Mouse (Mus musculus): ENCODE results near the gene Pglyrp2. TPM values are rescaled to one million over a fixed set of nuclear protein-coding genes. Genes with fewer than 3 reads are reported as not detected.

Pglyrp2 gene
- polyA plus RNA-seq, 1 experiment from 2014 or later = not detected

DNA sequence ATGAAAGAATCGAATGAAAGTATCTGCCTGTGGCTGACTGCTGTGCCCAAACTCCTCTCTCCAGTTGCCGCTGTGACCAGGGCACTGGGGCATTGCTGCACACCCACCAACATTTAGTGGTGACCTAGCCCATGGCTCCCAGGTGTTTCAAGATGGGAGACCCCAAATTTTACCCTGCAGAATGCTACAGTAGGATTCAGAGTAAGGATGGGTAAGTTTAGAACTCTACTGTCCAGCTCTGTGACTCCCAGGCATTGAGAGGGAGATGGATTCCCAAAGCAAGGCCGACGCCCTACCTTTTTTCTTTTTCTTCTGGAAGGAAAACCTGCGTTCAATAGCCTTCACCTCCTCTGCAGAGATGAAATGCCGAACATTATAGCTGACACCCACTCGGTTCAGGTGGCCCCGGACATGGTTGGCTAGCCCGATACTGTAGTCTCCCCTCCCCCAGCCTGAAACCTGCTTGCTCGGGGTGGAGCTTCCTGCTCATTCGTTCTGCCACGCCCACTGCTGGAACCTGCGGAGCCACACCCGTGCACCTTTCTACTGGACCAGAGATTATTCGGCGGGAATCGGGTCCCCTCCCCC, 54.9 kb downstream of the Pglyrp2 start:
- Histone ChIP-seq H3K9me3 (replicated peaks) (no peaks in the 10 kb centered on the region), H3K4me3 (replicated peaks) (peak overlapping the region; percentile 40), H3K27ac (peak overlapping the region; percentile 75), H3K4me1 (peaks cover 24% of the 10 kb centered on the region), H3K36me3 (no peaks in the 10 kb centered on the region), H3K4me2 (peak overlapping the region; percentile 57), H3K9ac (peak overlapping the region; percentile 29; the same call in 1 of the 2 replicates), H3K27me3 (no peaks in the 10 kb centered on the region)
- WGBS = 10% methylated on average over 11 of the region's 17 CpGs
- ATAC-seq (replicated peaks; ENCODE audit: low FRiP score) = peak; percentile 61

GRCm38 (mm10) chr17:32367706-32368105, 56.3 kb downstream of the Pglyrp2 start:
- ATAC-seq (replicated peaks; ENCODE audit: low FRiP score) = no peak
- H3K36me3 ChIP-seq = peaks cover 1% of the 10 kb centered on the region; the same call in 1 of the 2 replicates

DNA sequence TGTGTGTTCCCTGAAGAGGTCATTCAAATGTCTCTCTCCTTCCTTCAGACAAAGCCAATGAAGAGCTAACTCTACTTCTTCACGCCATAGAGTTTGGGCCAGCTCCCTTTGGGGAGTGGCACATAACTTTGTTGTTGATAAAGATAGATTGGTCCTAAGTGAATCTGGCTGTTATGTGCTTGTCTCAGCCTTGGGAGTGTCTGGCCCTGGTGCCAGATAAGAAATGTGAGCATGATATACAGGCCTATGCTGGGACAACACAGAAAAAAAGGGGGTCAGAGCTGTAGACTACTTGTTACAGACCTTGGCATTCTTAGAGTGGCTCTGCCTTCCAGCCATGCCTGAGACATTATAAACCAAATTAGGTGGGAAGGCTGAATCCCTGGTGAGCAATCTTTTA, 58.7 kb downstream of the Pglyrp2 start:
- Histone ChIP-seq H3K36me3 (peaks cover 26% of the 10 kb centered on the region), H3K4me1 (peaks cover 36% of the 10 kb centered on the region), H3K4me2 (peak overlapping the region; percentile 59), H3K27me3 (no peaks in the 10 kb centered on the region), H3K27ac (no peak overlapping the region), H3K9me3 (replicated peaks) (no peaks in the 10 kb centered on the region), H3K9ac (no peak overlapping the region), H3K4me3 (replicated peaks) (no peak overlapping the region)
- ATAC-seq (replicated peaks; ENCODE audit: low FRiP score) = no peak
- 58% methylated on average over 1 of the region's 1 CpGs for WGBS

More at GRCm38 (mm10) chr17:32367706-32368105, 56.3 kb downstream of the Pglyrp2 start:
- H3K4me1 ChIP-seq = peaks cover 33% of the 10 kb centered on the region
- no peaks in the 10 kb centered on the region for H3K9me3 ChIP-seq (replicated peaks)
- no peaks in the 10 kb centered on the region for H3K27me3 ChIP-seq
- H3K27ac ChIP-seq = no peak overlapping the region
- H3K4me3 ChIP-seq (replicated peaks) = no peak overlapping the region
- H3K4me2 ChIP-seq = no peak overlapping the region
- H3K9ac ChIP-seq = no peak overlapping the region
- WGBS = 89% methylated on average over 11 of the region's 11 CpGs

DNA sequence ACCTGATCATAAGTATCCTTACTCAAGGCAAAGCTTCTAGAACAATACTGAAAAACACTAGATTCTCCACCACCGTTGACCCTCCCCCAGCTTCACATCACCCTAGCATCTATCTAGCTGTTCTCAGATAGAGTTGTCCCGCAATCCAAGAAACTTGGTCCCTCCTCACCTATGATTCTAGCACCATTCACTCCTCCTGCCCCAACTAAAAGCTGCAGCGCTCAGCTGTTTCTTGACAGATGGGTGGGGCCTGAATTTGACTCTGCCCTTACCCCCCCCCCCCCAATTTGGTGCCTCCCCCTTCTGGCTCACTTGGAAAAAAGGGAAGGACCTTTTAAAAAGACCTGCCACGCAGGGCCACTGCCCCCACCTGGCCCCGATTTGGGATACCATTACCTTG, 59.1 kb downstream of the Pglyrp2 start:
- Histone ChIP-seq H3K9ac (peak overlapping the region; percentile 37; the same call in 1 of the 2 replicates), H3K27ac (peak overlapping the region; percentile 83)
- 56% methylated on average over 5 of the region's 5 CpGs for WGBS

DNA sequence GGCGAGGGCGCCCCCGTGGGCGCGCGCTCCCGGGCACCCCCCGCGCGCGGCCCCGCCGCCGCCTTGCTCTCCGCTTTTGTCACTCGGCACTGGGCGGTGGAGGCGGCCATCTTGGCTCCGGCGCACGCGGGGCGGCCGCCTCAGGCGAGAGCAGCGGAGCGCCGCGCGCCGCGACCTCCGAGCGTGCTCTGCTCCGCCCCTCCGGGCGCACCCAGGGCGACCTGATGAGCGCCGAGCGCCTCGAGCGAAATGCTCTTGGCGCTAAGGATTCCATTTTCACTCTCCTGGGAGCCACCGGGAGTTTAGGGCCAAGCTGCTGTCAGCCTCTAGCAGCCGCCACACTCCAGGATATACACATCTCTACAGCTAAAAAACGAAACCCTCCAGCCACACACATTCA, 59.6 kb downstream of the Pglyrp2 start:
- H3K9ac ChIP-seq = peak overlapping the region; percentile 96
- peak overlapping the region; percentile 83 for H3K27ac ChIP-seq
- H3K4me3 ChIP-seq (replicated peaks) = peak overlapping the region; percentile 92
- H3K9me3 ChIP-seq (replicated peaks) = no peaks in the 10 kb centered on the region
- H3K4me2 ChIP-seq = peak overlapping the region; percentile 80
- H3K36me3 ChIP-seq = peaks cover 35% of the 10 kb centered on the region
- ATAC-seq (replicated peaks; ENCODE audit: low FRiP score) = peak; percentile 91
- peaks cover 36% of the 10 kb centered on the region for H3K4me1 ChIP-seq
- no peaks in the 10 kb centered on the region for H3K27me3 ChIP-seq
- under 1% methylated on average over 44 of the region's 47 CpGs for WGBS

More for the DNA sequence above, 59.1 kb downstream of the Pglyrp2 start:
- Histone ChIP-seq H3K9me3 (replicated peaks) (no peaks in the 10 kb centered on the region), H3K36me3 (peaks cover 30% of the 10 kb centered on the region), H3K4me1 (peaks cover 36% of the 10 kb centered on the region), H3K4me2 (peak overlapping the region; percentile 59), H3K4me3 (replicated peaks) (peak overlapping the region; percentile 92), H3K27me3 (no peaks in the 10 kb centered on the region)
- ATAC-seq (replicated peaks; ENCODE audit: low FRiP score) = 0 out of 2 replicates have a peak, but pooled peaks have one; percentile 12

DNA sequence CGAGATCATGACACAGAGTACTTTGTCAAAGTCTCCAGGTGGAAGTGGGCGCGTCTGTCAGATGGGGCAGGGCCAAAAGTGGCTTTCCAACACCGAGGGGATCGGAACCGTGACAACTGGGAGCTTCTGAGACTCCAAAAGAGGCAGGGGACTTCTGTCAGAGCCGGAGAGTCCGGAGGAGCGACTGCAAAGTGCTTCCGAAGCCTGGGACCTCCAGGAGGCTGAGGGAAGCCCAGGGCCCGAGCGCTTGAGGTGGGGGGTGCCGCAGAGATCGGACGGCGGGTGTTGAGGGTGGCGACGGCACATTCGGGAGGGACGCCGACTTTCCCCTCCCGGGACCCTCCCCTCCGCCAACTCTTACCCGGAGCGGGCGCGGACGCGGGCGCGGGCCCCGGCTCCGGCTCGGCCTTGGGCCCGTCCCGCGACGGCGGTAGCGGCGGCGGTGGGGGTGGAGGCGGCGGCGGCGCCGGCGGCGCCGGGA, 60.1 kb downstream of the Pglyrp2 start:
- peak overlapping the region; percentile 96 for H3K9ac ChIP-seq
- WGBS = 1% methylated on average over 18 of the region's 50 CpGs

GRCm38 (mm10) chr17:32362686-32363085, 61.3 kb downstream of the Pglyrp2 start:
- ATAC-seq (replicated peaks; ENCODE audit: low FRiP score) = no peak
- peak overlapping the region; percentile 92 for H3K4me3 ChIP-seq (replicated peaks)
- no peak overlapping the region for H3K27ac ChIP-seq
- H3K9me3 ChIP-seq (replicated peaks) = no peaks in the 10 kb centered on the region
- peak overlapping the region; percentile 80 for H3K4me2 ChIP-seq
- H3K9ac ChIP-seq = peak overlapping the region; percentile 96; the same call in 1 of the 2 replicates
- H3K4me1 ChIP-seq = peaks cover 23% of the 10 kb centered on the region
- 82% methylated on average over 4 of the region's 4 CpGs for WGBS
- no peaks in the 10 kb centered on the region for H3K27me3 ChIP-seq
- peaks cover 52% of the 10 kb centered on the region for H3K36me3 ChIP-seq

More for the DNA sequence above, 60.1 kb downstream of the Pglyrp2 start:
- peak overlapping the region; percentile 92 for H3K4me3 ChIP-seq (replicated peaks)
- no peaks in the 10 kb centered on the region for H3K27me3 ChIP-seq
- peak overlapping the region; percentile 80 for H3K4me2 ChIP-seq
- no peaks in the 10 kb centered on the region for H3K9me3 ChIP-seq (replicated peaks)
- H3K27ac ChIP-seq = peak overlapping the region; percentile 76
- peaks cover 32% of the 10 kb centered on the region for H3K4me1 ChIP-seq
- peak; percentile 42 for ATAC-seq (replicated peaks; ENCODE audit: low FRiP score)
- peaks cover 40% of the 10 kb centered on the region for H3K36me3 ChIP-seq

Small RNAs within 50 kb of the gene (microRNA-seq; reads per million reads assigned to microRNA genes)
- not detected for gene Gm22201

Other genes starting within 250 kb of the Pglyrp2 start
- gene Ephx3, start 234.6 kb downstream of the Pglyrp2 start, polyA plus RNA-seq (2015; fragmentation: Nextera tagmentation; extraction: Ambion mirVana) = 0.10 and 0.19 TPM in 2 replicates
- 100 and 101 TPM in 2 replicates for gene Brd4, start 139.4 kb downstream of the Pglyrp2 start, polyA plus RNA-seq (2015; fragmentation: Nextera tagmentation; extraction: Ambion mirVana)
- gene Akap8, start 102.9 kb downstream of the Pglyrp2 start, polyA plus RNA-seq (2015; fragmentation: Nextera tagmentation; extraction: Ambion mirVana) = 117 and 119 TPM in 2 replicates
- 109 and 128 TPM in 2 replicates for gene Akap8l, start 73.6 kb downstream of the Pglyrp2 start, polyA plus RNA-seq (2015; fragmentation: Nextera tagmentation; extraction: Ambion mirVana)
- 25.6 and 26.5 TPM in 2 replicates for gene Wiz, start 34.7 kb downstream of the Pglyrp2 start, polyA plus RNA-seq (2015; fragmentation: Nextera tagmentation; extraction: Ambion mirVana)
- 0.33 and 0.95 TPM in 2 replicates for gene Rasal3, start 20.6 kb downstream of the Pglyrp2 start, polyA plus RNA-seq (2015; fragmentation: Nextera tagmentation; extraction: Ambion mirVana)
- 0.55 and 0.66 TPM in 2 replicates for gene Cyp4f39, start 28.6 kb upstream of the Pglyrp2 start, polyA plus RNA-seq (2015; fragmentation: Nextera tagmentation; extraction: Ambion mirVana)
- gene Cyp4f17, start 81.9 kb upstream of the Pglyrp2 start, polyA plus RNA-seq (2015; fragmentation: Nextera tagmentation; extraction: Ambion mirVana) = 8.4 and 9.3 TPM in 2 replicates
- gene Cyp4f16, start 112.4 kb upstream of the Pglyrp2 start, polyA plus RNA-seq (2015; fragmentation: Nextera tagmentation; extraction: Ambion mirVana) = 20.9 and 21.7 TPM in 2 replicates
- not detected in 2 replicates for gene Cyp4f37, start 197.1 kb upstream of the Pglyrp2 start, polyA plus RNA-seq (2015; fragmentation: Nextera tagmentation; extraction: Ambion mirVana)
- gene Cyp4f40, start 234.7 kb upstream of the Pglyrp2 start, polyA plus RNA-seq (2015; fragmentation: Nextera tagmentation; extraction: Ambion mirVana) = 0.12 TPM in 1 of 2 replicates, not detected in the other

Data from kidney, embryonic 15.5 days (tissue).